Mouse (Mus musculus) frontal cortex, postnatal 14 days (tissue): ENCODE measurements around the gene Actn2.

Experiments
- DNase-seq, 2 experiments: peaks; one replicate each; pipeline ENCODE4 v3.0.0; 2022; ENCODE audit warnings: low spot score in 2 of 2

Gene Actn2

DNA sequence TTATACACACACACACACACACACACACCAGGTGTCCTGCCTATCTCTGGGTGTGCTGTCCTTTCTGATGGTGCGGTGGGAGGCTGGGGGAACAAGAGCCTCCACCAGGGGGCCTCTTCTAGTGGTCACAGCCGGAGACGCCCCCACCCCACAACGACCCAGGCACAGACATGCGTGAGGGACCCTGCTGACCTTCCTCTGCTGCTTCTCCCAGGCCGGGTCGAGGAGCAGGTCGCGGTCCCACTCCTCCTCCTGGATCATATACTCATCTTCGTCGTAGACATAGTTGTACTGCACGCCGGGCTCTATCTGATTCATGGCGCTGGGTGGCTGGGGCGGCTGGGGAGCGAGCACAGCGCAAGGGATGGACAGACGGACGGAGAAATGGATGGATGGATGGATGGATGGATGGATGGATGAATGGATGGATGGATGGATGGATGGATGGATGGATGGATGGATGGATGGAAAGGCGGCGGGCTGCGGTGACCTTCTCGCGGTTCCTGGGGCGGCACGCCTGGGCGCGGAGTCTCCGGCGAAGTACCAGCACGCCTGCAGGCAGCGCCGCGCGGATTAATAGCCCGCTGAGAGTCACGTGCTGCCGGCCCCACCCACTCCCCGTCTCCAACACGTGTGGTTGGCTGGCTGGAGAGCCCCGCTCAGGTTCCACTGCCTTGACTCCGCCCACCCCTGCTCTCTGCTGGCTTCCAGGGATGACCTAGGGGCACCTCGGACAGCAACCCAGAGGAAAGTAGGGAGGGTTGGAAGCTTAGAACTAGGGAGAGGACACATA lies at the start of gene Actn2:
Gene Actn2, minus strand, starts transcription at position 578 of the 793 bp plus-strand sequence.
- peak; percentile 53 to 55 for DNase-seq

- DNase-seq: no peak
Observed at GRCm38 (mm10) chr13:12386286-12386685, 45.7 kb upstream of the Actn2 start.

DNA sequence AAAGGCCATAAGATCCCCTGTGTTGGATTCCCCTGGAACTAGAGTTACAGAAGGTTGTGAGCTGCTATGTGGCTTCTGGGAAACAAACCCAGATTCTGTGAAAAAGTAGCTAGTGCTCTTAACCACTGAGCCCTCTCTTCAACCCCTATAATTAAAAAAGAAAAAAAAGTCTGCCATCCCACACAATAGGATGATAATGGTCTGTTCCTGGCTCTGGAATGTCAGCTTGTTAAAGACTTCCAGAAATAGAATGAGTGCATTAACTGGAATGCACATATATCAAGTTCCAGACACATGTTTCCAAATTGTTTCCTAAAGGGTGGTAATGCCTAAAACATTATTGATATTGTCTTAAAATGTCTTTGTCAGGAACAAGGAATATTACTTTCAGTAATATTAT lies 44.2 kb upstream of the Actn2 start:
- no peak for DNase-seq

DNA sequence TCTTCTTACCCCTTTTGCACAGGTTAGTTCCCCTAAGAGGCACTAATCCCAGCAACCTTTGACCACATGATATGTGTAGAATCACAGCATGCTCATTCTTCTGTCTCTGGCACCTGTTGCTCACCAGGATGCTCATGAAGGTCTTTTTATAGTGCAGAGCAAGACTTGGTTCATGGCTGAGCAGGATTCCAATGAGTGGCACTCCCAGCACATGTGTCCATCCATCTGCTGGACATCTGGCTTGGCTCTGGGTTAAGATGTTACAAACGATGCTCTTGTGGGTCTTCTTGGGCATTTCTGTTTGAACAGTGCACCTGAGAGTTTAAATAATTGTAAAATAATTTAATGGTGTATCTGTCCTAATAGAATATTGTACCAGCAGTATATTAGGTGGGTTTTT lies 36.2 kb upstream of the Actn2 start:
- DNase-seq: no peak

- DNase-seq: no peak
Observed at GRCm38 (mm10) chr13:12372755-12373154, 32.2 kb upstream of the Actn2 start.

- no peak for DNase-seq
Observed at GRCm38 (mm10) chr13:12369930-12370329, 29.4 kb upstream of the Actn2 start.

DNA sequence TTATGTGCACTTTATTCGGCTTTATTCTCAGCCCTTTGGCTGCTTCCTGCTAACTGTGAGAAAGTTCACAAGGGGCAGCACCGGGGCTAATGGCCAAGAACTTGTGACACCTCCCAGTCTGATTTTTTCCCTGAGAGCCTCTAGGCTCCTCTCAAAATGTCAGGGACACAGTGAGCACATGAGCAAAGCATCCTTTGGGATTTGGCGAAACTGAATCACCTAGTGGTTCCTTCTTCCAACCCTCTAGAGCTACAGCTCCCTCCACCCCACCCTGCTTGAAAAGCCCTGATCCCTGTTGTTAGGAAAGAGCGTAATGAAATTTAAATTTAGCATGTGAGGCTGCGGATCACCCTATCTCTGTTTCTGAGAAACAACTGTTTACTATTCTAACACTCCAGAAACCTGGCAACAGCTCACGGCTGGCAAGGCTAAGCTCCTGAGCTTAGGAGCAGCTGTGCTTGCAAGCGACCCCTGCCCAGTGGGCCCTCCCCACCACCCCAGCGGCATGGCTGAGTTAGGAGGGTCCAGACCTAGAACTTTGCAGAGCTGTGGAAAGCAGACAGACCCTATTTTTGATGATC lies 28.6 kb upstream of the Actn2 start:
- DNase-seq: no peak

DNA sequence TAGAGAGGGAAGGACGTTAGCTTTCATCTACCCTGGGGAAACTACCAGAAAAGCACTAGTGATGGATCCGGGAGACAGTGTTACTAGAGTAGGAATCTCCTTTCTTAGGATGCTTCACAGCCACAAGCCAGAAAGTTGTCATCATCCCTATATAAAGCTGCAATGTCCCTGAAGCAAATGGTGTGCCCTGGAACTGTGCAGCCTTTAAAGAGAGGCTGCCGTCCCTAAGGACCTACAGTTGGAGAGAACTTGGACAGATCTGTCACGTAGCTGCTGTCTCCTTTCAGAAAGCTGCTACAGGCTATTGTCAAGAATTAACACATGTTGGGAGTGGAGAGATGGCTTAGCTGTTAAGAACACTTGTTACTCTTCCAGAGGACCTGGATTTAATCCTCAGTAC lies 20.9 kb upstream of the Actn2 start:
- DNase-seq: no peak

GRCm38 (mm10) chr13:12357554-12357953 lies 17.0 kb upstream of the Actn2 start:
- no peak for DNase-seq

DNA sequence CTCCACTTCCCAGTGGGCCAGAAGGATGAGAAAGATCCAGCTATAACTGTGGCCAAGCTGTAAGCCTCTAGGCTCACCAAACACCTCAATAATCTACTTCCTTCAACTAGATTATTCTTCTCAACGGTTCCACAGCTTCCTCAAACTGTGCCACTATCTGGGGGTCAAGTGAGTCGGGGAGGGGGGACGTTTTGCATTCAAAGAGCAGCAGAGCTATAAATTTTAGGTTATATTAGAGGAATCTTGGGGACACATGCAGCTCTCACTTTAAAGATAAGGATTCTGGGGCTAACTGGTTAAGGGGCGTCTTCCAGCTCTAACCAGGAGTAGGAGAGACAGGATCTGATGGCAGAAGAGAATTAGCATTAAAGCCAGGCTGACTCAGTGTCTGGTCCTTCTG lies 15.6 kb upstream of the Actn2 start:
- DNase-seq: no peak

DNA sequence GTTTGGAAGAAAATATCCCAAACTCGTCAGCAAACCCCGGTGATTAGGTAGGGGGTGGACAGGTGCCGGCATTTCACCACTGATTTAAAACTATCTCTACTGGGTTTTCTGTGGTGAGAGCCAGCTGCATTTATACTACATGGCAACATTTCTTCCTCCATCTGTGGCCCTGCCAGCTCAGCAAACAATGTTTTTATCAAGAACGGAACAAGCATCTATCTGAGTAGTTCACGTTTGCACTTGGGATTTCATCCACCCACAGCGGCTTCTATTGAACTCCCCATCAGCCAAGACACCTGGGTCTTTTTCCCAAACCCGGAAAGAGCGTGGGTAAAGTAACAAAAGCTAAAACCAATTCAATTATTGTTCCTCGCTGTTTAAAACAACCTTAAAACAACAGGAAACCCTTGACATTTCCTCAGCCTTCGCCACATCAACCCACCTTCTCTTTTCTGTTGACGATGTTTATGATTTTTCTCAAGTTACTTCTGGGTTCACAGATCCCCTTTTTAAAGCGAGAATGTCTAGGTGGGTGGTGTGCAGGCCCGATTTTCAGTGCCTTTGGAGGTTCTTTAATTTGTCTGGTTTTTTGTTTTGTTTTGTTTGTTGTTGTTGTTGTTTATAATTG lies 8.8 kb upstream of the Actn2 start:
- DNase-seq: no peak

DNA sequence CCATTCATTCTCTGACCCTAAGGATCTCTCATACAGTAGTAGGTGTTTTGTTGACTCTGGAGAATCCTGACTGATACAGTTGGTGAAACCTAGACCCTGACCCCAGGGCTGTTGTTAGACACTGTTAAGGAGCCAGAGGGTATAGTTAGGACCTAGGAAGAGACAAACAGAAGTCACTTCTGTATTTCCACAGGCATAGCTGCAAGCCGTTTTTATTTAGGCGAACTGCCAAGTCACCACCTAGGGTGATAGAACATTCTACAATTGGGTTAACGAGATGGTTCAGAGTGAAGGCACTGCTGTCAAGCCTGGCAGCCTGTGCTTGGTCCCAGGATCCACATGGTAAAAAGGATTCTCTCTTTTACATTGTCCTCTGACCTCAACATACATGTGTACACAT lies 6.3 kb upstream of the Actn2 start:
- no peak for DNase-seq

- DNase-seq: no peak
Observed at GRCm38 (mm10) chr13:12341447-12341846, 887 bp upstream of the Actn2 start.

GRCm38 (mm10) chr13:12339446-12339845 lies 1.1 kb downstream of the Actn2 start:
- DNase-seq: no peak

- DNase-seq: no peak
Observed at GRCm38 (mm10) chr13:12337752-12338151, 2.8 kb downstream of the Actn2 start.

DNA sequence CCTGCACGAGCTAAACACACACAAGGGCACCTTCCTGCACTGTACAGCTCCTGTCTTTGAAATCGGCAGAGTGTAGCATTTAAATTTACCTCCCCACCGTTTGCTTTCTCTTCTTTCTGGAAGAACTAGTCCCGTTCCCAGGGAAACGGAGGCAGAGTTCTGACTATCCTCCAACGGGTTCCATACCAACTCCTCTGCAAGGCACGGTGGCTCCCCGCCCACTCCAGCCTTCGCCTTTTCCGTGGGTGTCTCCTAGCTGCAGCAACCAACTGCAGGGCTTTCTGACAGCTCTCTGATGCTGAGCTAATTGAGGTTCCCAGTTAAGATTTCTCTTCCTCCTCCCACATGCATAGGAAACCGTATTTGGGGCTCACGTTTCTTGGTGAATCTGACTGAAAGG lies 6.5 kb downstream of the Actn2 start:
- DNase-seq: peak; percentile 72 to 77

- no peak for DNase-seq
Observed at GRCm38 (mm10) chr13:12331528-12331927, 9.0 kb downstream of the Actn2 start.

- no peak for DNase-seq
Observed at GRCm38 (mm10) chr13:12328392-12328791, 12.2 kb downstream of the Actn2 start.

- DNase-seq: no peak
Observed at GRCm38 (mm10) chr13:12327577-12327976, 13.0 kb downstream of the Actn2 start.

DNA sequence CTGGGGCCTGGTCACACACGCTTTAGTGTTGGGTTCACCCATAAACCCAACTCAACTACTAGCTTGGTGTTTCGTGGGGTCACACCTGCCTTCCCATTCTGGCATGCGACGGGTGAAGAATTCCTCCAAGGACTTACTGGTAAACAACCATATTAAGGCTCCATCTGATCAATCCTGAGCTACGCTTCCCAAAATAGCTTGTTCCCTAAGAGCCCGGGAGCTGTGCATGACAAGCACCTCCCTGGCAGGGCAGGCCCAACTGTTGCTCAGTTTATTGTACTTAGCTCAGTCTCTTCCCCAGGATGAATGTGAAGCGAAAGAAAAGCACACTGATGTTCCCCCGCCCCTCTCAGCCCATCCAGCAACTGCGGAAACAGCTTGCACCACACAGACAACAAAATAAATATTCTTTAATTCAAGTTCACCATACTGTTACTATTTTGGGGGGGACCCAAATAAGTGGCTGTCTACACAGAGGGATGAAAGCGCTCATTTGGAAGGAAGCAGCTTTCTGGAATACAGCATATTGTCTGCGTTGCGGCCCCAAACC lies 17.4 kb downstream of the Actn2 start:
- no peak for DNase-seq

DNA sequence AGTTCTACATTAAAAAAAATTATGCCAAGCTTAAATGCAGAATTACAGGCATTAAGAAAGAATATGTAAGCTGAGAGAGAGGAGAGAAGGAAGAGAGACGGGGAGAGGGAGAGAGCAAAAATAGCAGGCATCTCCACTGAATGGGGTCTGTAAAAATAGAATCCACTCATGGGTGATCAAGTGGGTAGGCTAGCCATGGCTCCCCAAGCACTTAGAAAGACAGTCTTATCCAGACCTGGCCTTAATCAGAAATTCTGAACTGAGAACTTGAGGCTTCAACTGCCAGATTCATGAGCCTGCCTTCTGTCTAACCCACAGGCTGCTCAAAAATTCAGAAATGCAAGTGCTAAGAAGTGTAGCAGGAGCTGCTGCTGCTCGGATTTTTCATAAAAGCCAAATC lies 20.4 kb downstream of the Actn2 start:
- DNase-seq: no peak

DNA sequence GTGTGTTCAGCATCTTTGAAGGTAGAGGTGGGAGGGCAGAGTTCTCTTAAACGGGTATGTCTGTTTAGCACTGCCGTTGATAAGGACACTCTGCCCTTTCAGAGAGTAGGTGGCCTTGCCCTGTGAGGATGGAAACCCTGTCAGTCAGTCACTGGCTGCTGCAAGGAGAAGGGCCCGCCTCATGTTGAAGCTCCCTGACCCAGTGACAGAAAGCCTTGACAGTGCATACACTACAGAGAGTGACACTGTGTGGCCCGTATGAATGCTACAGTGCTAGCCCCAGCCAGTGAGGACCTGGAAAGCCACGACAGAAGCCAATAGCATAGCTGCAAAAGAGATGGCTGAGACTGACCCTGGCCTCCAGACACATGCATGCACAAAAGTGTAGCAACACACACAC lies 22.5 kb downstream of the Actn2 start:
- no peak for DNase-seq
